Mouse (Mus musculus): ENCODE measurements around the gene Bach2.

The Bach2 gene

GRCm38 (mm10) chr4:32357996-32358600 lies 119.5 kb downstream of the Bach2 start:
- no peak for DNase-seq (ENCODE audit: low spot score in 2 of 2)

DNA sequence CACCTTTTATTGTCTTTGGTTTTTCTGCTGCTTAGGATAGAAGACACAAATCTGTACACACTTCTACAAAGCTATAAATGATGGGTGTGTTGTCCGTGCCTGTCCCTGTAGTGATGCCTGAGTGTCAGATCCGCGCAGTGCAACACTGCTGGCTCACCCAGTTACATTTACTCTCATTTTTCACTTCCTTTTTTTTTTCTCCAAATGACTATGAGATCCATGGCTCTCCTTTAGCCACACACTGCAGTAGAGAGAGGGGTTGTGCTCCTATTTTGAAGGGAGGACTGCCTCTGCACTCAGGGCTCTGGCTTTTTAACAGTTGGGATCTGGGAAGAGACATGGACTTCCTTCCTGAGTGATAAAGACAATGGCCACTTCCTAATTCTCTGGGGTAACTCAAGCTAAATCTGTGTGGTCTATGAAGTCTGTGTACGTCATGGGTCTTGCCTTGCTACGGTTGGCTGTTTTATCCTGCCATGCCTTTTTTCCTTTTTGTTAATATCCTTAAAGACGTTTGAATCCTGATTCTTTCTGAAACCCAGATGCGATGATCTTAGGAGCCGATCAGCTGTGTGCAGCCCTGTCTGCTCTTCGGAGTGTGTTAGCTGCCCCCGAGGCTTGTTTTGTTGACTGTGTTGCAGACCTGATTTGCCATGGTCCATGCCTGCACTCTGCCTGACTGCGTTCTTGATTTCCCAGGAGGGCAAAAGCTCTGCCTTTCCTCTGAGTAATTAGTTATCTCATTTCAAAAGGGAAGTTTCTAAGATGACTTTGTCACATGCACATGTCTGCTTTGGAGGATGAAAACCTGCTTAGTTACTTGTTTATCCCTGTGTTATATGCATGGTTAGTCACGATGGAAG lies 120.2 kb downstream of the Bach2 start:
- DNase-seq (ENCODE audit: low spot score in 2 of 2): no peak

DNA sequence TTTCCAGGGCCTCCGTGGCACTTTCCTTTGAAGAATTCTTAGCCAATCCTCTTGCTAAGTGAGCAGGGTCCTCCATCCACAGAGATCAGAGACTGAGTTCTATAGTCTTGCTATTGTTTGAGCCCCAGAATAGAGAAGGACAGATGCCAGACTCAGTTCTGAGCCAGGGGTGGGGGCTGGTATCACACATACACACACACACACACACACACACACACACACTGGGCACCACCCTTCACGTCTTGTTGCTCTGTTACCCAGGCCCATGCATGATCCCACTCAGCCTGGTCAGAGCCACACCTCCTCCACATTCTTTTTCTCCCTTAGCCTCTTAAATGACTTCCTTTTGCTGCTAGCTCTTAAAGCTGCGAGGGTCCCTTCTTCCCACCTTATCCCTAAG lies 121.0 kb downstream of the Bach2 start:
- DNase-seq (ENCODE audit: low spot score in 2 of 2): no peak

- no peak for DNase-seq (ENCODE audit: low spot score in 2 of 2)
These were observed 121.9 kb downstream of the Bach2 start for GRCm38 (mm10) chr4:32360496-32360895.

DNA sequence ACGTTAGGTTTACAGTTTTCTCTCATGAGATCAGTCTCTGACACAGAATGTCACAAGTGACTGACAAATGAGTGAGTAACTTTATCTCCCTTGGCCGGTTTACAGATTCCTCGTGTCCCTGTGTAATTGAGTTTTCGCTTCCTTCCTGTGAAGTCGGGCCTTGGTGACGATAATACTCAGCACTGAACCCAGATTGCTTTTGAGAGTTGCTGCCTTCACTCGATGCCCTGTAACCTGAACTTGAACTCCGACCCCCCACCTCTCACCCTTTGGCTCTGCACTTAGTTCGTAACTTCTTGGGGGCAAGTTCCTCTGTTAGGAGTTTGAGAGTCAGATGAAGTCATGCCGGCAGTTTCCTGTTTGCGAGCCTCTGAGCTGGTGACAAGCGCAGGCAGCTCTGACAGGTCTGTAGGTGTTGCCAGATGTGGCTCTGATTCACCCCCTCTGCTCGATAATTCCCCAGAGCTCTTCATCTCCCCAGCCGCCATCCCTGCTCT lies 124.9 kb downstream of the Bach2 start:
- DNase-seq (ENCODE audit: low spot score in 2 of 2): no peak

DNA sequence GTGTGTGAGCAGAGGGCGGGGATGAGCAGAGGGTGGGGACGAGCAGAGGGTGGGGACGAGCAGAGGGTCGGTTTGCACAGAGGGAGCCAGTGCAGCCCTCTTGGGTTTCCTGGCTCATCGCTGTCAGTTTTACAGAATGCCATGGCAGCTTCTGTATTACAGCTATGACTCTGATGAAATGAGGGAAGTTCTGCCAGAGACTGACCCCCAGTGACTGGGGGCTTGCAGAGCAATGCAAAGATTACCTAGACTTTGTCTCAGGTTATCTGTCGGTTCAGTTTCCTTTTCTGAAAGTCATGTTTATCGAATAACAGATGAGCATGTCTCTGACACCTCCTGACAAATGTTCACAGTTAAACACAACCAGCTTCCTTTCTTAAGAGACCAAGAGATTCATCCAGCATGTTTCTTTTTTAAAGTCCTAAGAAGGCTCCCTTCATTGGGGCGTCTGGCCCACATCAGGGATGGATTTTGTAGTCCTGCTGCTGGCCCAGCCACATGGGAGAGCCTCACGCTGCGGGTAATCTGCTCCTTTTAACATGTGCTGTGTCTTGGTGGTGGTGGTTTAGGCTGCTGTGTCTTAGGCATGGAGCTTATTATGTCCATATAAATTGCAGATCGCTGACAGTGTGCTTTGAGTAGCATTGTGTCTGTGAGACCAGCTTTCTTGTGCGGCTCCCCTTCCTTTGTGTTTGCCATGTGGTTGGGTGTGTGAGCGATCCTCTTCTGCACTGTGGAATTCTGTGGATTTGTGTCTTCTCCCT lies 126.7 kb downstream of the Bach2 start:
- DNase-seq (ENCODE audit: low spot score in 2 of 2): no peak

GRCm38 (mm10) chr4:32366176-32366575 lies 127.6 kb downstream of the Bach2 start:
- no peak for DNase-seq (ENCODE audit: low spot score in 2 of 2)

GRCm38 (mm10) chr4:32368345-32368744 lies 129.7 kb downstream of the Bach2 start:
- no peak for DNase-seq (ENCODE audit: low spot score in 2 of 2)

DNA sequence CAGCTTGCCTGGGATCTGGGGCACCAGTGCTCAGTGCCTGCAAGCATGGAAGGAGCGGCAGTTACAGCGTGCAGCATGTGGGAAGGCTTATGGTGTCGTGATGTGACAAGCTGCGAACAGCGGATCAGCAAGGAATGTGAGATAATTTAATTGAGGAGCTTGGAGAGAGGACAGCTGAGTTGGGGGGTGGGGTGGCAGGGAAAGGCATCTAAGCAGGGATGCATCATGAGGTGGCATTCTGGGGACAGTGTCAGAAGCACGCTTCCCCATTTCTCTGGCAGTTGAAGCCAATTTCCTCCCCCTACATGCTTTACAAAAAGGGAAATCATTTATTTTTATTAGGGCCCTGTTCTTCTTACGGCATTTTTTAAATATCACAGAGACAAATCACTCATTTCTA lies 134.5 kb downstream of the Bach2 start:
- DNase-seq (ENCODE audit: low spot score in 2 of 2): no peak

GRCm38 (mm10) chr4:32373527-32373926 lies 134.9 kb downstream of the Bach2 start:
- no peak for DNase-seq (ENCODE audit: low spot score in 2 of 2)

DNA sequence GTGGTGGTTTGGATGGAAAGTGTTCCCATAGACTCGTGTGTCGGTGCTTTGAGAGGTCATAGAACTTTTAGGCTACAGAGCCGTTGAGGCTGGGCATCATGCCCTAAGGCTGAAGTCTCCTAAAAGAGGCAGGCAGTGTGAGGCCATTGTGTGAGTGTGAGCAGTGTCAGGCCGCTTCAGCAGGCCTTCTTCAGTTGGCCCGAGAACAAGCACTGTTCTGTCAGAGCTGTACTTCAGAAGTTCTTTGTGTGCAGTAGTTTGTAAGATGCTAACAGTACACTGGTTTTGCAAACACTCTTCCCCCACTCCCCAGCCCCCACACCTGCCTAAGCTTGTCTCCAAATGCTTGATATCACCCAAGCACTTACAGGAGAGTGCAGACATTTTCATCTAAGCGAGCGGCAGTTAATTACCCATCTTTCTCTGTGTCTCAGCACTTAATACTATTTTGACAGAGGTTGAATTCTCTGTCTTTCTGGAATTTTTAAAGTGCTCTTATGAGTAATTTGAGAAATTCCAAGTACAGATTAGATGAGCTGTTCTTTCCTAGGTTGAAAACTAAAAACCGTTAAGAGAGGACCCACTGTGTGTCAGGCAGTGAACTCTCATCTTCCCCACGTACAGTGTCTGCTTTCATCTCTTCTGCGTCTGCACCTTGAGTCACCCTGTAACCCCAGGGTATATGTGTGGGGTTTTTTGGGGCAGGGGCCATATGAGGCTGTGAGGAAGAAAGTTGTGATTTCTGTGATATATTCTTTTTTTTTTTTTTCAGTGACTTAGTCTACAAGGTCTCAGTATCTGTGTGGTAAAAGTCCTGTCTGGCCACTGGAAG lies 136.4 kb downstream of the Bach2 start:
- DNase-seq (ENCODE audit: low spot score in 2 of 2): no peak

- DNase-seq (ENCODE audit: low spot score in 2 of 2): no peak
These were observed 137.3 kb downstream of the Bach2 start for GRCm38 (mm10) chr4:32375721-32376526.

GRCm38 (mm10) chr4:32376527-32376948 lies 137.9 kb downstream of the Bach2 start:
- no peak for DNase-seq (ENCODE audit: low spot score in 2 of 2)

GRCm38 (mm10) chr4:32379140-32379539 lies 140.5 kb downstream of the Bach2 start:
- no peak for DNase-seq (ENCODE audit: low spot score in 2 of 2)

DNA sequence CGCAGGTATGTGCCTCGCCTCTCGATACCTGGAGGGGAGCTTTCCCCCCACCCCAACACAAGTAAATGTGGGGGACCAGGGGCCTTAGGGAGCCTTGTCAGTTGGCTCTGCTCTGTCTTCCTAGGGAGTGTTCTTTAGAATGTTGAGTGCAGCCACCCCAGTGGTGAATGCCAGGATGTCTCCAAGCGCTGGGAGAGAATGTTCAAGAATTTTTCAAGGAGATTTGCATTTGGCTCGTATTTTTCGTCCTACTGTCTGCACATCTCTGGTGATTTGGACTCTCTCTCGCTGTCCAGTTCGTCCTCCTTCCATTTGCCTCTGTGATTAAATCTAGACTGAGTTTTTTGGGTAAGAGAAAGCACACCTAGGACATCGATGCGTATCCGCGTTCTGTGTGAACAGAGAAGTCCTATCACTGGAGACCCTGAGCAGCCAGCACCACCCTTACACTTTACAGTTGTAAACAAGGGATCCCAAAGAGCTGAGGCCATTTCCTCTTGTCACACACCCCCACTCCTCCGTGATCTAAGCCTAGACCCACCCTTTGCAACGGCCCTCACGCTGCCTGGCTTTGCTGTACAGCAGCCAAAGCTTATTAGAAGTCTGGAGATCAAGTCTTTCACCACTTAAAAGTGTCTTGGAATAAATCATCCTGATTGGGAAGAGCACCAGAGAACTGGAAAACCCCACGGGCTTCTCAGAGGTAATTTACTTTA lies 143.2 kb downstream of the Bach2 start:
- no peak for DNase-seq (ENCODE audit: low spot score in 2 of 2)

DNA sequence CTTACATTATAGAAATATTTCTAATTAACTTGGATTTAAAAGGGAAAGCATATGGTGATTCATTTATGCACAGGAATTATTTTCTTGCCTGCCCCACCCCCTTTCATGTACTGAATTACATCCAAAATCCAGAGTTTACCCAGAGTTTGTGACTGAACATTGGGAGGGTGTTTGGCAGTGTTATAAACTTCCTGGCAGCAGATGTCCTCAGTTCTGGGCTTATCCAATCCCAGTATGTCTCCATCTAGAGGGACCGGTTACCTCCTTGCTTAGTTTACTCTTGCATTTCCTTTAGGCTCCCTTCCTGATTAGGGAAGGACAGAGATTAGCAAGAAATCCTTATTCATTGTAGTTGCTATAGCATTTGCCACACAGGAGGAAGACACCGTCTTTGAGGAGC lies 146.5 kb downstream of the Bach2 start:
- no peak for DNase-seq (ENCODE audit: low spot score in 2 of 2)

DNA sequence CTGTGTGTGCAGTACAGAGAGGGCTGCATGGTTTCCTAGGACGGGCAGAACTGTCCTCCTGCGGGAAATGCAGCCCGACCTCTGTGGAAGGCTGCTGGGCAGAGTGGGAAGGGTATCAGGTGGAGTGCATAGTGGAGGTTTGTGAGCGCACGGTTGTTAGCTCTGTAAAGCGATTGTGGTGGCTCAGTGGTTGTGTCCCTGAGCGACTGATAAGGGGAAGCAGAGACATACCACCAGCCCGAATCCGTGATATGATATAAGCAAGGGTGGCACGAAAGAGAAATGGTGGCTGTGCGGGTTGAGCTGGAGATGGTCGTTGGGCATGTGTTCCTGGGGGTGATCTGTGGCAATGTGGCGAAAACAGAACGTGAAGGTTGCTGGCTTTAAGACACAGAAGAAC lies 147.0 kb downstream of the Bach2 start:
- no peak for DNase-seq (ENCODE audit: low spot score in 2 of 2)

DNA sequence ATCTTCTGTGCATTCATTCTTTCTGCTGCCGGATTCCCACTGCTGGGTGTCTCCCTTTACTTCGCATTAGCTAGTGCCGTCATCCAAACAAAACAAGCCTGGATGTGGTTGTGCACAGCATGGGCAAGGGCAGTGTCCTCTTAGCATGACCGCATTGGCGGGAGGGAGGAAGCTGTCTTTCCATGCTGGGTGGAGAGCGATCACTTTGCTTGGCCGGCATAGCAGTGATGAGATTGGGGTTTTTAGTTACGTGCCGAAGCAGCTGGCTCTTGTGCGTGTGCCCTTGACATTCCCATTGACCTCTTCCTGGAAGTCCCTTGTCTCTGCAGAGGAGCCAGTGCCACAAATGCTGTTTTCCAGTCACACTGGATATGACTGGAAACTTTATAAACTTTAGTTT lies 147.7 kb downstream of the Bach2 start:
- DNase-seq (ENCODE audit: low spot score in 2 of 2): no peak

DNA sequence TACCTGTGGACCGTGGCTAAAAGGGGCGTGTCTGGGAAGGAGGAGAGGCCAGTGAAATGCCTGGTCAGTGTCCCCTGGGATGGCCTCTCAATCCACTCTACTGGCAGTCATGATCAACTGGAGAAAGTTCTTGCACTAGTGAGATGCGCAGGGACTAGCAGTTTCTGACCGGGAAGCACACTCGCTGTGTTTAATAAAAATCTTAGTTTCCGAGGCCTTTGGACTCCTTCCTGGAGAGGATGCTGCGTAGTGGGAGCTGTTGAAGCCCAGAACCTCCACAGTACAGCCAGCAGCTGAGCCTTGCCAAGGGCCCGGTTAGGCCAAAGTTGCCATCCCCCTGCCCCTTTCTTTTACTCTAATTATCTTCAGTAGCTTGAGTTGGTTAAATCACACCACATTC lies 148.3 kb downstream of the Bach2 start:
- no peak for DNase-seq (ENCODE audit: low spot score in 2 of 2)
